Mouse (Mus musculus) hindbrain, postnatal 0 days (tissue): ENCODE measurements around the gene Tex13c3. TPM values are rescaled to one million over a fixed set of nuclear protein-coding genes. Genes with fewer than 3 reads are reported as not detected.
"Not testable (repeated sequence)": the region's sequence is repeated elsewhere in the genome, so short reads cannot be mapped to it uniquely, and the experiment has no call there.

ENCODE experiments used
- ATAC-seq: fragments of 200-750 bp; cut with Nextera tagmentation; 2 replicates; pipeline ENCODE4 v1.8.0; 2017; ENCODE audit warnings: mild to moderate bottlenecking, moderate TSS enrichment, moderate library complexity
- DNase-seq: peaks from one replicate; pipeline ENCODE4 v3.0.0-alpha.2; 2015; ENCODE audit warnings: low spot score
- H3K27ac ChIP-seq: fragments of 300-500 bp; sonication (generic); 2 replicates; pipeline ENCODE4 v1.5.1; 2014; ENCODE audit warnings: mild to moderate bottlenecking
- H3K27me3 ChIP-seq: fragments of 300-500 bp; sonication (generic); 2 replicates; pipeline ENCODE4 v1.6.1; 2014; ENCODE audit warnings: low read length, mixed read lengths; ENCODE audit not compliant: insufficient read depth
- H3K36me3 ChIP-seq: fragments of 300-500 bp; sonication (generic); 2 replicates; pipeline ENCODE4 v1.6.1; 2014; ENCODE audit warnings: low read length, mixed read lengths; ENCODE audit not compliant: insufficient read depth
- H3K4me1 ChIP-seq: fragments of 300-500 bp; sonication (generic); 2 replicates; pipeline ENCODE4 v1.6.1; 2014; ENCODE audit warnings: antibody characterized with exemption, low read length, mixed read lengths; ENCODE audit not compliant: insufficient read depth
- H3K4me2 ChIP-seq: fragments of 300-500 bp; sonication (generic); 2 replicates; pipeline ENCODE4 v1.6.1; 2014; ENCODE audit warnings: low read depth, mild to moderate bottlenecking, low read length, moderate library complexity, mixed read lengths
- H3K4me3 ChIP-seq: fragments of 300-500 bp; sonication (generic); 2 replicates; pipeline ENCODE4 v1.5.1; 2014; ENCODE audit warnings: low read length
- H3K9ac ChIP-seq: fragments of 300-500 bp; sonication (generic); replicated peaks from 2 replicates; pipeline ENCODE4 v1.6.1; 2014; ENCODE audit warnings: mild to moderate bottlenecking, low read length, moderate library complexity, mixed read lengths
- H3K9me3 ChIP-seq: fragments of 300-500 bp; sonication (generic); 2 replicates; pipeline ENCODE4 v1.6.1; 2016; ENCODE audit warnings: low read length, mixed read lengths
- CTCF ChIP-seq: IDR thresholded peaks from 2 replicates; pipeline ENCODE4 v1.5.1; 2016; ENCODE audit warnings: antibody characterized with exemption, control low read depth, low read depth
- WGBS: fragments of 180-500 bp; shearing (Covaris S2); extraction: QIAGEN DNeasy Blood & Tissue Kit; methylation state at CpG from one replicate; pipeline ENCODE4 v1.1.7; 2014; 5-methylcytosine and 5-hydroxymethylcytosine counted together
- polyA plus RNA-seq: library from polyadenylated mRNA; unstranded; fragments of >200 nt; fragmentation: Nextera tagmentation; extraction: Ambion mirVana; gene quantifications from 2 replicates; pipeline ENCODE4 v1.2.1, GENCODE M21; 2015
- total RNA-seq: library from RNA; depleted of rRNA; stranded (reverse); fragments of >200 nt; gene quantifications from 2 replicates; pipeline ENCODE4 v1.2.3, GENCODE M21; 2014; rRNA removed

Gene Tex13c3
- total RNA-seq = not detected in 2 replicates
- not detected in 2 replicates for polyA plus RNA-seq

GRCm38 (mm10) chrX:19481219-19481618 is at the start of gene Tex13c3:
Gene Tex13c3 (minus strand): TSS chrX:19481319.
- not testable (repeated sequence) for H3K27ac ChIP-seq, H3K4me3 ChIP-seq, DNase-seq, H3K36me3 ChIP-seq, H3K4me2 ChIP-seq, H3K9ac ChIP-seq, ATAC-seq, H3K9me3 ChIP-seq, H3K27me3 ChIP-seq, H3K4me1 ChIP-seq
- 92% methylated on average over 5 of the region's 5 CpGs for WGBS

GRCm38 (mm10) chrX:19489731-19490130 is 8.6 kb upstream of the Tex13c3 start:
- WGBS = 78% methylated on average over 4 of the region's 4 CpGs
- Histone ChIP-seq H3K27ac (no peak overlapping the region), H3K4me3 (no peak overlapping the region), H3K9me3 (no peaks in the 10 kb centered on the region), H3K4me1 (no peaks in the 10 kb centered on the region), H3K36me3 (no peaks in the 10 kb centered on the region), H3K4me2 (no peak overlapping the region), H3K27me3 (no peaks in the 10 kb centered on the region), H3K9ac (no peak overlapping the region)
- DNase-seq (no peak), ATAC-seq (no peak)
- no peak for TF ChIP-seq CTCF
